Mouse (Mus musculus) stomach, postnatal 0 days (tissue): Measurements from ENCODE around the gene P4hb. TPM values are rescaled to one million over a fixed set of nuclear protein-coding genes. Genes with fewer than 3 reads are reported as not detected.
A peak's percentile ranks its signal among the peaks of the same experiment; 100 is the strongest.

ENCODE experiments used
- ATAC-seq: fragments of 200-750 bp; cut with Nextera tagmentation; 2 replicates; pipeline ENCODE4 v1.8.0; 2017; ENCODE audit not compliant: low FRiP score, low TSS enrichment
- DNase-seq: peaks from one replicate; pipeline ENCODE4 v3.0.0-alpha.2; 2016; ENCODE audit warnings: low spot score
- H3K27ac ChIP-seq: fragments of 300-500 bp; sonication (generic); replicated peaks from 2 replicates; pipeline ENCODE4 v1.5.1; 2014; ENCODE audit warnings: mild to moderate bottlenecking, control low read depth
- H3K27me3 ChIP-seq: fragments of 300-500 bp; sonication (generic); 2 replicates; pipeline ENCODE4 v1.6.1; 2014; ENCODE audit warnings: low read length; ENCODE audit not compliant: control insufficient read depth, insufficient read depth
- H3K36me3 ChIP-seq: fragments of 300-500 bp; sonication (generic); 2 replicates; pipeline ENCODE4 v1.6.1; 2014; ENCODE audit warnings: low read length, mixed read lengths; ENCODE audit not compliant: control insufficient read depth, insufficient read depth
- H3K4me1 ChIP-seq: fragments of 300-500 bp; sonication (generic); replicated peaks from 2 replicates; pipeline ENCODE4 v1.6.1; 2014; ENCODE audit warnings: antibody characterized with exemption; ENCODE audit not compliant: control insufficient read depth, insufficient read depth
- H3K4me2 ChIP-seq: fragments of 300-500 bp; sonication (generic); replicated peaks from 2 replicates; pipeline ENCODE4 v1.6.1; 2014; ENCODE audit warnings: low read depth, mild to moderate bottlenecking, control low read depth, moderate library complexity
- H3K4me3 ChIP-seq: fragments of 300-500 bp; sonication (generic); 2 replicates; pipeline ENCODE4 v1.5.1; 2014; ENCODE audit warnings: low read depth, low read length, control low read depth
- H3K9ac ChIP-seq: fragments of 300-500 bp; sonication (generic); 2 replicates; pipeline ENCODE4 v1.6.1; 2014; ENCODE audit warnings: mild to moderate bottlenecking, low read length, control low read depth, mixed read lengths
- H3K9me3 ChIP-seq: fragments of 300-500 bp; sonication (generic); 2 replicates; pipeline ENCODE4 v1.6.1; 2016; ENCODE audit warnings: low read length; ENCODE audit not compliant: control insufficient read depth
- CTCF ChIP-seq: IDR thresholded peaks from 2 replicates; pipeline ENCODE4 v1.5.1; 2016; ENCODE audit warnings: antibody characterized with exemption, low read depth, mild to moderate bottlenecking, moderate library complexity
- EP300 ChIP-seq: optimal IDR thresholded peaks from 2 replicates; pipeline ENCODE3; 2016; ENCODE audit warnings: antibody characterized with exemption
- WGBS: fragments of 180-500 bp; shearing (Covaris S2); extraction: QIAGEN DNeasy Blood & Tissue Kit; methylation state at CpG from one replicate; pipeline ENCODE4 v1.1.7; 2014; 5-methylcytosine and 5-hydroxymethylcytosine counted together
- polyA plus RNA-seq: library from polyadenylated mRNA; unstranded; fragments of >200 nt; fragmentation: Nextera tagmentation; extraction: Ambion mirVana; gene quantifications from 2 replicates; pipeline ENCODE4 v1.2.1, GENCODE M21; 2015

The P4hb gene
- polyA plus RNA-seq, 1 experiment from 2014 or later = 892 TPM

DNA sequence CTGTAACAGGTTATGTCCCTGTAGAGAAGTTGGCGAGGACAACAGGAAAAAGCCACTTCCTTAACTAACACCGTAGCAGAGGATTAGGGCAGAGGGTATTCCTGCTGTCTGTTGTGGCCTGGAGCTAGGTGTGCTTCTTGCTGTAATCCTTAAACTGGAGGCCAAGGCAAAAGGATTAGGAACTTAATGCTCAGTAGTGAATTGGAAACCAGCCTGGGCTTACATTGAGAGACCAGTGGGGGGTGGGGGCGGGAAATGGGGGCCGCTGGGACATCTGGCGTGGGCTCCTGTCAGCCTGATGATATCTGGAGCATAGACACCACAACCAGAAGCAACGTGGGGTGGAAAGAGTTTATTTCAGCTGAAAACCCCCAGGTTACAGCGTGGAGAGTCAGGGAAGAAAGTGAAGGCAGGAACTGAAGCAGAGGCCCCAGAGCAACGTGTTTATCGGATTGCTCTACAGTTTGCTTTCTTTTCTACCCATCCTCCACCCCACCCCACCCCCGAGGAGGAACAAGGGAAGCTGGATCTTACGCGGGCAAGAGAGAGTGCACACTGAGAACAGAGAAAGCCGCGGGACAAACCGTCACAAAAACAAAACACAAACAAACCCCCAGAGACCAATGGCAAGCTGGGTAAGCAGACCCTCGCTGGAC is 62.5 kb downstream of the P4hb start:
- no peaks in the 10 kb centered on the region for H3K36me3 ChIP-seq
- H3K4me3 ChIP-seq = peak overlapping the region; percentile 8
- H3K4me2 ChIP-seq = peak overlapping the region; percentile 49
- 6% methylated on average over 16 of the region's 16 CpGs for WGBS
- peak overlapping the region; percentile 86 for H3K27ac ChIP-seq
- no peak for ATAC-seq
- peak overlapping the region; percentile 38 for H3K9ac ChIP-seq
- H3K4me1 ChIP-seq = 0 out of 2 replicates have a peak, but pooled peaks cover 5% of the 10 kb centered on the region
- H3K27me3 ChIP-seq = no peaks in the 10 kb centered on the region
- no peaks in the 10 kb centered on the region for H3K9me3 ChIP-seq
- peak; percentile 50 for DNase-seq
- TF ChIP-seq EP300 = no peak
- no peak for TF ChIP-seq CTCF

Other genes starting within 250 kb of the P4hb start
- 2,268 and 2,377 TPM in 2 replicates for gene Actg1, start 224.7 kb downstream of the P4hb start, polyA plus RNA-seq
- gene Fscn2, start 211.7 kb downstream of the P4hb start, polyA plus RNA-seq = 0.41 and 0.47 TPM in 2 replicates
- 14.3 and 15.3 TPM in 2 replicates for gene Faap100, start 194.5 kb downstream of the P4hb start, polyA plus RNA-seq
- 15.7 and 17.9 TPM in 2 replicates for gene Nploc4, start 135.5 kb downstream of the P4hb start, polyA plus RNA-seq
- gene Tspan10, start 130.6 kb downstream of the P4hb start, polyA plus RNA-seq = not detected in 2 replicates
- gene Pde6g, start 119.8 kb downstream of the P4hb start, polyA plus RNA-seq = 0.15 TPM in 1 of 2 replicates, not detected in the other
- gene Oxld1, start 115.2 kb downstream of the P4hb start, polyA plus RNA-seq = 18.2 and 19.8 TPM in 2 replicates
- gene Ccdc137, start 115.1 kb downstream of the P4hb start, polyA plus RNA-seq = 13.3 and 18.2 TPM in 2 replicates
- 24.4 and 30.6 TPM in 2 replicates for gene Arl16, start 105.6 kb downstream of the P4hb start, polyA plus RNA-seq
- 133 and 134 TPM in 2 replicates for gene Mrpl12, start 88.6 kb downstream of the P4hb start, polyA plus RNA-seq
- gene Slc25a10, start 81.4 kb downstream of the P4hb start, polyA plus RNA-seq = 86.1 and 94.0 TPM in 2 replicates
- gene Gcgr, start 42.6 kb downstream of the P4hb start, polyA plus RNA-seq = 3.5 and 5.8 TPM in 2 replicates
- gene Mcrip1, start 23.5 kb downstream of the P4hb start, polyA plus RNA-seq = 113 and 115 TPM in 2 replicates
- not detected in 2 replicates for gene Ppp1r27, start 22.1 kb downstream of the P4hb start, polyA plus RNA-seq
- gene Arhgdia, start 8.4 kb upstream of the P4hb start, polyA plus RNA-seq = 352 and 362 TPM in 2 replicates
- 213 TPM in 2 replicates for gene Alyref, start 25.1 kb upstream of the P4hb start, polyA plus RNA-seq
- 121 and 126 TPM in 2 replicates for gene Anapc11, start 25.2 kb upstream of the P4hb start, polyA plus RNA-seq
- 20.4 and 20.9 TPM in 2 replicates for gene Npb, start 35.2 kb upstream of the P4hb start, polyA plus RNA-seq
- gene Pcyt2, start 44.7 kb upstream of the P4hb start, polyA plus RNA-seq = 73.7 and 79.0 TPM in 2 replicates
- 36.1 and 42.2 TPM in 2 replicates for gene Sirt7, start 52.0 kb upstream of the P4hb start, polyA plus RNA-seq
- gene Mafg, start 60.3 kb upstream of the P4hb start, polyA plus RNA-seq = 21.0 and 21.3 TPM in 2 replicates
- 13.9 and 18.4 TPM in 2 replicates for gene Pycr1, start 70.5 kb upstream of the P4hb start, polyA plus RNA-seq
- 0.21 TPM in 1 of 2 replicates, not detected in the other for gene Myadml2, start 74.9 kb upstream of the P4hb start, polyA plus RNA-seq
- gene Notum, start 87.9 kb upstream of the P4hb start, polyA plus RNA-seq = 1.4 and 2.7 TPM in 2 replicates
- 74.1 and 81.1 TPM in 2 replicates for gene Aspscr1, start 99.7 kb upstream of the P4hb start, polyA plus RNA-seq
- 123 and 127 TPM in 2 replicates for gene Cenpx, start 140.5 kb upstream of the P4hb start, polyA plus RNA-seq
- gene Lrrc45, start 140.7 kb upstream of the P4hb start, polyA plus RNA-seq = 18.7 and 20.4 TPM in 2 replicates
- gene Rac3, start 148.2 kb upstream of the P4hb start, polyA plus RNA-seq = 21.9 and 22.1 TPM in 2 replicates
- gene Dcxr, start 154.0 kb upstream of the P4hb start, polyA plus RNA-seq = 56.3 and 58.4 TPM in 2 replicates
- gene Cbr2, start 158.9 kb upstream of the P4hb start, polyA plus RNA-seq = 129 and 160 TPM in 2 replicates
- 3.0 and 3.1 TPM in 2 replicates for gene Hmga1b, start 189.5 kb upstream of the P4hb start, polyA plus RNA-seq
- gene Rfng, start 211.0 kb upstream of the P4hb start, polyA plus RNA-seq = 18.1 and 23.2 TPM in 2 replicates
- gene Gps1, start 211.0 kb upstream of the P4hb start, polyA plus RNA-seq = 94.5 and 98.6 TPM in 2 replicates
- 39.8 and 42.4 TPM in 2 replicates for gene Dus1l, start 223.2 kb upstream of the P4hb start, polyA plus RNA-seq